Mouse (Mus musculus) embryonic facial prominence, embryonic 12.5 days (tissue): ENCODE data around the gene Hoxc8. TPM values are rescaled to one million over a fixed set of nuclear protein-coding genes. Genes with fewer than 3 reads are reported as not detected.
A peak's percentile ranks its signal among the peaks of the same experiment; 100 is the strongest.

ENCODE experiments used
- ATAC-seq: fragments of 200-750 bp; cut with Nextera tagmentation; 2 replicates; pipeline ENCODE4 v1.8.0; 2017; ENCODE audit not compliant: insufficient number of reproducible peaks, insufficient read depth, low FRiP score, low TSS enrichment
- H3K27ac ChIP-seq: fragments of 300-500 bp; sonication (generic); 2 replicates; pipeline ENCODE4 v1.5.1; 2016; ENCODE audit warnings: mild to moderate bottlenecking
- H3K27me3 ChIP-seq: fragments of 300-500 bp; sonication (generic); 2 replicates; pipeline ENCODE4 v1.6.1; 2016; ENCODE audit warnings: mild to moderate bottlenecking, moderate library complexity
- H3K36me3 ChIP-seq: fragments of 300-500 bp; sonication (generic); 2 replicates; pipeline ENCODE4 v1.6.1; 2016; ENCODE audit warnings: mild to moderate bottlenecking
- H3K4me1 ChIP-seq: fragments of 300-500 bp; sonication (generic); 2 replicates; pipeline ENCODE4 v1.6.1; 2016
- H3K4me2 ChIP-seq: fragments of 300-500 bp; sonication (generic); replicated peaks from 2 replicates; pipeline ENCODE4 v1.6.1; 2016; ENCODE audit warnings: mild to moderate bottlenecking, moderate library complexity
- H3K4me3 ChIP-seq: fragments of 300-500 bp; sonication (generic); 2 replicates; pipeline ENCODE4 v1.5.1; 2016; ENCODE audit warnings: mild to moderate bottlenecking
- H3K9ac ChIP-seq: fragments of 300-500 bp; sonication (generic); 2 replicates; pipeline ENCODE4 v1.6.1; 2016; ENCODE audit warnings: mild to moderate bottlenecking, moderate library complexity
- H3K9me3 ChIP-seq: fragments of 300-500 bp; sonication (generic); 2 replicates; pipeline ENCODE4 v1.6.1; 2016; ENCODE audit warnings: mild to moderate bottlenecking, moderate library complexity
- WGBS: fragments of 180-500 bp; shearing (Covaris S2); methylation state at CpG from one replicate; pipeline ENCODE4 v1.1.7; 2016; 5-methylcytosine and 5-hydroxymethylcytosine counted together
- polyA plus RNA-seq: library from polyadenylated mRNA; unstranded; fragments of >200 nt; fragmentation: Nextera tagmentation; extraction: Ambion mirVana; gene quantifications from 2 replicates; pipeline ENCODE4 v1.2.1, GENCODE M21; 2016

Hoxc8 gene
- polyA plus RNA-seq, 1 experiment from 2014 or later = not detected

- Histone ChIP-seq H3K4me3 (no peak overlapping the region), H3K4me2 (no peak overlapping the region), H3K4me1 (no peaks in the 10 kb centered on the region), H3K27me3 (peaks cover 99% of the 10 kb centered on the region), H3K27ac (no peak overlapping the region), H3K36me3 (no peaks in the 10 kb centered on the region), H3K9ac (no peak overlapping the region), H3K9me3 (no peaks in the 10 kb centered on the region)
- ATAC-seq = no peak
- WGBS = 2% methylated on average over 26 of the region's 26 CpGs
These were observed 42.5 kb downstream of the Hoxc8 start for GRCm38 (mm10) chr15:103032646-103033575.

- no peaks in the 10 kb centered on the region for H3K9me3 ChIP-seq
- H3K9ac ChIP-seq = no peak overlapping the region
These were observed 43.8 kb downstream of the Hoxc8 start for GRCm38 (mm10) chr15:103034043-103034806.

GRCm38 (mm10) chr15:103034807-103035547, 44.6 kb downstream of the Hoxc8 start:
- no peaks in the 10 kb centered on the region for H3K9me3 ChIP-seq
- no peak overlapping the region for H3K27ac ChIP-seq
- H3K4me1 ChIP-seq = no peaks in the 10 kb centered on the region
- WGBS = 1% methylated on average over 34 of the region's 34 CpGs
- no peaks in the 10 kb centered on the region for H3K36me3 ChIP-seq
- peak overlapping the region; percentile 25; the same call in 1 of the 2 replicates for H3K4me2 ChIP-seq
- no peak for ATAC-seq
- H3K27me3 ChIP-seq = peaks cover 99% of the 10 kb centered on the region
- peak overlapping the region; percentile 10; the same call in 1 of the 2 replicates for H3K4me3 ChIP-seq
- no peak overlapping the region for H3K9ac ChIP-seq

More at GRCm38 (mm10) chr15:103034043-103034806, 43.8 kb downstream of the Hoxc8 start:
- H3K27ac ChIP-seq = no peak overlapping the region
- H3K36me3 ChIP-seq = no peaks in the 10 kb centered on the region
- 1% methylated on average over 24 of the region's 24 CpGs for WGBS
- no peaks in the 10 kb centered on the region for H3K4me1 ChIP-seq
- peak overlapping the region; percentile 10; the same call in 1 of the 2 replicates for H3K4me3 ChIP-seq
- H3K4me2 ChIP-seq = peak overlapping the region; percentile 25; the same call in 1 of the 2 replicates
- peaks cover 99% of the 10 kb centered on the region for H3K27me3 ChIP-seq
- ATAC-seq = no peak

GRCm38 (mm10) chr15:103035548-103035881, 45.1 kb downstream of the Hoxc8 start:
- ATAC-seq = no peak
- Histone ChIP-seq H3K9me3 (no peaks in the 10 kb centered on the region), H3K4me2 (no peak overlapping the region), H3K4me1 (no peaks in the 10 kb centered on the region), H3K27ac (no peak overlapping the region), H3K27me3 (peaks cover 99% of the 10 kb centered on the region), H3K4me3 (no peak overlapping the region), H3K36me3 (no peaks in the 10 kb centered on the region), H3K9ac (no peak overlapping the region)
- 0% methylated on average over 14 of the region's 14 CpGs for WGBS

GRCm38 (mm10) chr15:103037579-103037978, 47.2 kb downstream of the Hoxc8 start:
- Histone ChIP-seq H3K4me1 (no peaks in the 10 kb centered on the region), H3K4me3 (no peak overlapping the region), H3K9ac (no peak overlapping the region), H3K36me3 (no peaks in the 10 kb centered on the region), H3K9me3 (no peaks in the 10 kb centered on the region), H3K27ac (no peak overlapping the region), H3K27me3 (peaks cover 100% of the 10 kb centered on the region), H3K4me2 (no peak overlapping the region)
- no peak for ATAC-seq
- 11% methylated on average over 1 of the region's 1 CpGs for WGBS

- 8% methylated on average over 10 of the region's 10 CpGs for WGBS
- H3K4me1 ChIP-seq = no peaks in the 10 kb centered on the region
- no peak overlapping the region for H3K9ac ChIP-seq
- no peak for ATAC-seq
- H3K27me3 ChIP-seq = peaks cover 100% of the 10 kb centered on the region
- H3K4me2 ChIP-seq = no peak overlapping the region
- H3K9me3 ChIP-seq = no peaks in the 10 kb centered on the region
- H3K4me3 ChIP-seq = no peak overlapping the region
- no peaks in the 10 kb centered on the region for H3K36me3 ChIP-seq
- no peak overlapping the region for H3K27ac ChIP-seq
These were observed 48.5 kb downstream of the Hoxc8 start for GRCm38 (mm10) chr15:103038701-103039480.

- ATAC-seq = no peak
- WGBS = 6% methylated on average over 3 of the region's 3 CpGs
- Histone ChIP-seq H3K4me3 (no peak overlapping the region), H3K9ac (no peak overlapping the region), H3K27me3 (peaks cover 100% of the 10 kb centered on the region), H3K4me1 (no peaks in the 10 kb centered on the region), H3K36me3 (no peaks in the 10 kb centered on the region), H3K9me3 (no peaks in the 10 kb centered on the region), H3K4me2 (no peak overlapping the region), H3K27ac (no peak overlapping the region)
These were observed 49.2 kb downstream of the Hoxc8 start for GRCm38 (mm10) chr15:103039609-103040008.

GRCm38 (mm10) chr15:103040601-103041000, 50.2 kb downstream of the Hoxc8 start:
- H3K27me3 ChIP-seq = peaks cover 98% of the 10 kb centered on the region
- no peak overlapping the region for H3K9ac ChIP-seq
- no peak overlapping the region for H3K4me3 ChIP-seq
- H3K36me3 ChIP-seq = no peaks in the 10 kb centered on the region
- H3K27ac ChIP-seq = no peak overlapping the region
- no peak overlapping the region for H3K4me2 ChIP-seq
- no peaks in the 10 kb centered on the region; the same call in 1 of the 2 replicates for H3K9me3 ChIP-seq
- H3K4me1 ChIP-seq = no peaks in the 10 kb centered on the region
- ATAC-seq = no peak
- 2% methylated on average over 12 of the region's 12 CpGs for WGBS

GRCm38 (mm10) chr15:103041613-103042012, 51.2 kb downstream of the Hoxc8 start:
- no peaks in the 10 kb centered on the region; the same call in 1 of the 2 replicates for H3K9me3 ChIP-seq
- no peak overlapping the region for H3K27ac ChIP-seq
- no peak overlapping the region for H3K4me3 ChIP-seq
- H3K27me3 ChIP-seq = peaks cover 94% of the 10 kb centered on the region
- H3K36me3 ChIP-seq = no peaks in the 10 kb centered on the region
- WGBS = 10% methylated on average over 5 of the region's 5 CpGs
- ATAC-seq = no peak
- no peaks in the 10 kb centered on the region for H3K4me1 ChIP-seq
- no peak overlapping the region for H3K9ac ChIP-seq
- H3K4me2 ChIP-seq = no peak overlapping the region

GRCm38 (mm10) chr15:103042209-103042608, 51.8 kb downstream of the Hoxc8 start:
- 0% methylated on average over 1 of the region's 1 CpGs for WGBS
- Histone ChIP-seq H3K4me1 (no peaks in the 10 kb centered on the region), H3K27me3 (peaks cover 91% of the 10 kb centered on the region), H3K27ac (no peak overlapping the region), H3K4me2 (no peak overlapping the region), H3K36me3 (no peaks in the 10 kb centered on the region), H3K9me3 (no peaks in the 10 kb centered on the region; the same call in 1 of the 2 replicates), H3K9ac (no peak overlapping the region), H3K4me3 (no peak overlapping the region)
- ATAC-seq = no peak
